11 mouse cellular contexts compared by ENCODE assay signal in genomic region chr1:59868041-59868440, GRCm38 (mm10).
"Had no signal": no experiment of that assay in that cellular context is flagged by ENCODE, and none has a peak within 500 bp of the region (broad histone marks: within the 10 kb centered on the region; RNA-seq: fewer than 3 reads in every experiment).

No protein-coding gene starts in this region.

- DNase-seq: kidney, postnatal 10 days; kidney, postnatal 36 days; layer of hippocampus, postnatal 36 days; liver; lung, adult 18-20 months; lung, postnatal 10 days; lung, postnatal 36 days; retina, postnatal 1 day; thymus, adult 2 months; thymus, postnatal 14 days; thymus, postnatal 4 days had no signal
